Mouse (Mus musculus): ENCODE measurements at regions not wholly inside any gene's neighbourhood (a gene's known extent, or its start where the extent isn't known, plus 50 kb on each side); places are given as distances from the start of the nearest gene placed in this dataset.

GRCm38 (mm10) chr13:37546556-37546955 lies 201.5 kb downstream of the Ly86 start:
- no peak for TF ChIP-seq EP300 (IDR thresholded peaks at IDR 0.05; ENCODE audit: low read length)
- TF ChIP-seq CTCF (conservative IDR thresholded peaks at IDR 0.05 in 1 of 2, IDR thresholded peaks at IDR 0.05 in 1 of 2; ENCODE audit: low read depth in 2 of 2, low read length in 2 of 2) = no peak
- TF ChIP-seq RAD21 (IDR thresholded peaks at IDR 0.05; ENCODE audit: low read depth, low read length) = no peak
- no peak for TF ChIP-seq POLR2A (IDR thresholded peaks at IDR 0.05; ENCODE audit: low read depth, low read length)
- no peak for TF ChIP-seq USF1 (IDR thresholded peaks at IDR 0.05; ENCODE audit: low read depth, low read length)
- no peak for TF ChIP-seq MAX (IDR thresholded peaks at IDR 0.05; ENCODE audit: low read length)
- no peak for TF ChIP-seq GABPA (IDR thresholded peaks at IDR 0.05; ENCODE audit: insufficient replicate concordance, low read depth, low read length)
- no peak for TF ChIP-seq IRF4 (IDR thresholded peaks at IDR 0.05; ENCODE audit: low read depth, low read length)
- TF ChIP-seq ZNF384 (IDR thresholded peaks at IDR 0.05; ENCODE audit: low read depth, low read length) = peak; percentile 22; the same call in 1 of the 2 replicates
- no peak for TF ChIP-seq E2F4 (IDR thresholded peaks at IDR 0.05; ENCODE audit: insufficient replicate concordance, low read depth, low read length)
